In genomic region chr6:38696570-38696969, GRCm38 (mm10) we compare ENCODE assay signal across 24 mouse cellular contexts. TPM values are rescaled to one million over a fixed set of nuclear protein-coding genes. Genes with fewer than 3 reads are reported as not detected.
DNase-seq lines count a peak whose midpoint lies in the region; ATAC-seq and TF ChIP-seq lines count a peak whose summit lies in the region.
"Had no signal": no experiment of that assay in that cellular context is flagged by ENCODE, and none has a peak within 500 bp of the region (broad histone marks: within the 10 kb centered on the region; RNA-seq: fewer than 3 reads in every experiment).

No protein-coding gene starts in this region.

- no peak for TF ChIP-seq CTCF in forebrain, postnatal 0 days (IDR thresholded peaks at IDR 0.05; ENCODE audit: low read depth)
- no peak for TF ChIP-seq CTCF in E14TG2a.4 (conservative IDR thresholded peaks at IDR 0.05; ENCODE audit: low read length)

- peak; percentile 17 for DNase-seq in forebrain, postnatal 0 days
- no peak for DNase-seq in forebrain, embryonic 11.5 days (ENCODE audit: low spot score)
- peak; percentile 45 to 65 for DNase-seq in left cerebral cortex, postnatal 14 days (ENCODE audit: low spot score in 2 of 2)
- DNase-seq in left cerebral cortex, postnatal 4 days: no peak
- peak; percentile 60 for DNase-seq in layer of hippocampus, adult 8-10 months (ENCODE audit: low spot score in 2 of 2)
- DNase-seq in heart, postnatal 4 days: no peak
- no peak for DNase-seq in thymus, postnatal 36 days
- DNase-seq: adrenal gland, postnatal 36 days; B cell, adult 2 months; cerebellum, adult 9-11 months; gastrocnemius, postnatal 25 days; heart, postnatal 10 days; retina, postnatal 1 day; thymus, postnatal 25 days had no signal

- WGBS in forebrain, postnatal 0 days: 75% methylated on average over 9 of the region's 9 CpGs
- 90% methylated on average over 9 of the region's 9 CpGs for whole genome bisulfite sequencing in forebrain, embryonic 11.5 days

- no peak overlapping the region for H3K4me2 ChIP-seq in forebrain, postnatal 0 days (ENCODE audit: low read depth)
- no peak overlapping the region for H3K4me2 ChIP-seq in forebrain, embryonic 11.5 days (ENCODE audit: low read depth, low read length, severe bottlenecking)
- H3K4me2 ChIP-seq: embryonic facial prominence, embryonic 13.5 days; liver, embryonic 15.5 days had no signal

- H3K4me1 ChIP-seq in forebrain, postnatal 0 days (ENCODE audit: insufficient read depth): no peaks in the 10 kb centered on the region
- H3K4me1 ChIP-seq in forebrain, embryonic 11.5 days (replicated peaks; ENCODE audit: control insufficient read depth, insufficient read depth, low read length): no peaks in the 10 kb centered on the region
- peaks cover 24% of the 10 kb centered on the region for H3K4me1 ChIP-seq in E14TG2a.4 (replicated peaks; ENCODE audit: low read depth, low read length)
- H3K4me1 ChIP-seq: embryonic facial prominence, embryonic 13.5 days; liver, embryonic 15.5 days had no signal

- no peaks in the 10 kb centered on the region for H3K27me3 ChIP-seq in forebrain, postnatal 0 days (ENCODE audit: insufficient read depth, low read length)
- H3K27me3 ChIP-seq in forebrain, embryonic 11.5 days (ENCODE audit: control insufficient read depth, insufficient read depth, low read length): no peaks in the 10 kb centered on the region
- peaks cover 2% of the 10 kb centered on the region; the same call in 1 of the 2 replicates for H3K27me3 ChIP-seq in E14TG2a.4 (ENCODE audit: insufficient read depth, low read length)
- H3K27me3 ChIP-seq: embryonic facial prominence, embryonic 13.5 days; liver, embryonic 15.5 days; Patski had no signal

- no peak overlapping the region for H3K4me3 ChIP-seq in forebrain, postnatal 0 days (ENCODE audit: low read depth, low read length)
- H3K4me3 ChIP-seq in forebrain, embryonic 11.5 days (ENCODE audit: low read depth, low read length): no peak overlapping the region
- H3K4me3 ChIP-seq in E14TG2a.4 (replicated peaks; ENCODE audit: low read length): 0 out of 2 replicates have a peak overlapping the region, but pooled peaks have one; percentile 2
- H3K4me3 ChIP-seq: embryonic facial prominence, embryonic 13.5 days; liver, embryonic 15.5 days; myocyte had no signal

- H3K9ac ChIP-seq in forebrain, postnatal 0 days: no peak overlapping the region
- no peak overlapping the region for H3K9ac ChIP-seq in forebrain, embryonic 11.5 days (ENCODE audit: low read length)
- H3K9ac ChIP-seq: embryonic facial prominence, embryonic 13.5 days; liver, embryonic 15.5 days had no signal

- H3K27ac ChIP-seq in forebrain, postnatal 0 days (ENCODE audit: low read depth, low read length): no peak overlapping the region
- H3K27ac ChIP-seq in forebrain, embryonic 11.5 days (ENCODE audit: low read depth, low read length): no peak overlapping the region
- H3K27ac ChIP-seq: embryonic facial prominence, embryonic 13.5 days; liver, embryonic 15.5 days had no signal

- peaks cover 51% of the 10 kb centered on the region for H3K36me3 ChIP-seq in forebrain, postnatal 0 days (ENCODE audit: insufficient read depth)
- H3K36me3 ChIP-seq in forebrain, embryonic 11.5 days (ENCODE audit: control insufficient read depth, insufficient read depth, low read length): peaks cover 14% of the 10 kb centered on the region; the same call in 1 of the 2 replicates
- peaks cover 24% of the 10 kb centered on the region; the same call in 1 of the 2 replicates for H3K36me3 ChIP-seq in E14TG2a.4 (ENCODE audit: insufficient read depth, low read length)

- no peaks in the 10 kb centered on the region for H3K9me3 ChIP-seq in forebrain, postnatal 0 days (ENCODE audit: low read length)
- no peaks in the 10 kb centered on the region for H3K9me3 ChIP-seq in forebrain, embryonic 11.5 days (ENCODE audit: control insufficient read depth, low read length)
- no peaks in the 10 kb centered on the region for H3K9me3 ChIP-seq in E14TG2a.4 (ENCODE audit: low read length)
- H3K9me3 ChIP-seq: embryonic facial prominence, embryonic 13.5 days; liver, embryonic 15.5 days had no signal

- intact Hi-C loops in left cerebral cortex, postnatal 14 days (cut with DNase I): loop anchor here (10.0 kb wide), 2 partner anchors 92 to 162 kb away; partner anchors contain the start of gene Fmc1
- intact Hi-C loops in left cerebral cortex, postnatal 4 days (cut with DNase I): no loop called here

- ATAC-seq in forebrain, postnatal 0 days: peak; percentile 16; the same call in 1 of the 2 replicates
- ATAC-seq in forebrain, embryonic 11.5 days (replicated peaks; ENCODE audit: low FRiP score): no peak
- ATAC-seq: activated CD4-positive, CD25-positive, alpha-beta regulatory T cell, adult 4 months; hindbrain, embryonic 16.5 days; intestine, postnatal 0 days; lung, postnatal 0 days; Patski had no signal

RNA-seq across cellular contexts. Expression of gene Clec2l, which starts 33.7 kb away (rescaled TPM):
- total RNA-seq in forebrain, postnatal 0 days (2014; rRNA removed): 92.8 and 94.3 TPM in 2 replicates
- polyA plus RNA-seq in forebrain, postnatal 0 days (2015; fragmentation: Nextera tagmentation; extraction: Ambion mirVana): 49.8 and 52.0 TPM in 2 replicates
- polyA plus RNA-seq in forebrain, embryonic 11.5 days (2014; fragmentation: Nextera tagmentation; extraction: Ambion mirVana): 0.95 and 1.9 TPM in 2 replicates
- 100 to 1,000 TPM; 118 to 129 TPM for total RNA-seq in left cerebral cortex, postnatal 14 days (2021)
- total RNA-seq in left cerebral cortex, postnatal 4 days (2021): 10 to 100 TPM; 68.3 to 70.8 TPM
- 10 to 100 TPM; 44.2 to 56.9 (median 49.1) TPM for total RNA-seq in layer of hippocampus, adult 8-10 months (2022)
- 1 to 10 TPM; 4.8 to 4.9 TPM for total RNA-seq in heart, postnatal 4 days (2021)
- total RNA-seq: megakaryocyte progenitor cell, adult 5-6 weeks had no signal
- polyA plus RNA-seq: activated CD4-positive, CD25-positive, alpha-beta regulatory T cell, adult 4 months had no signal

RNA-seq across cellular contexts. Expression of gene Klrg2, which starts 59.5 kb away (rescaled TPM):
- total RNA-seq in forebrain, postnatal 0 days (2014; rRNA removed): 0.23 and 0.24 TPM in 2 replicates
- polyA plus RNA-seq in forebrain, postnatal 0 days (2015; fragmentation: Nextera tagmentation; extraction: Ambion mirVana): 0.10 and 0.17 TPM in 2 replicates
- 0.15 TPM in 1 of 2 replicates, not detected in the other for polyA plus RNA-seq in forebrain, embryonic 11.5 days (2014; fragmentation: Nextera tagmentation; extraction: Ambion mirVana)
- under 1 TPM; 0.38 to 0.44 TPM for total RNA-seq in left cerebral cortex, postnatal 14 days (2021)
- under 1 TPM in 1 of 2 experiments, not detected in 1; 0.26 TPM for total RNA-seq in left cerebral cortex, postnatal 4 days (2021)
- 1 to 10 TPM in 2 of 4 experiments, under 1 TPM in 2; 0.64 to 2.1 (median 1.00) TPM for total RNA-seq in layer of hippocampus, adult 8-10 months (2022)
- under 1 TPM; 0.54 to 0.91 TPM for total RNA-seq in heart, postnatal 4 days (2021)
- polyA plus RNA-seq: activated CD4-positive, CD25-positive, alpha-beta regulatory T cell, adult 4 months had no signal

Comparison
In these comparisons a context has a peak if more than half of its experiments do, and no peak if none do; other contexts are left out.
1. DNase-seq: peak in forebrain, postnatal 0 days (single experiment), left cerebral cortex, postnatal 14 days (2 of 2) and layer of hippocampus, adult 8-10 months (2 of 2); none in forebrain, embryonic 11.5 days (single experiment), left cerebral cortex, postnatal 4 days (single experiment), heart, postnatal 4 days (single experiment) and thymus, postnatal 36 days (0 of 2).
2. RNA of gene Clec2l, which starts 33.7 kb away (total RNA-seq): 118 to 129 TPM in left cerebral cortex, postnatal 14 days, 92.8 to 94.3 TPM in forebrain, postnatal 0 days, 68.3 to 70.8 TPM in left cerebral cortex, postnatal 4 days and 44.2 to 56.9 TPM in layer of hippocampus, adult 8-10 months; 4.8 to 4.9 TPM in heart, postnatal 4 days; every median in the first group is over 4 times any median in the second.